Mouse (Mus musculus) midbrain, embryonic 11.5 days (tissue): ENCODE data around the gene Rnf169. TPM values are rescaled to one million over a fixed set of nuclear protein-coding genes. Genes with fewer than 3 reads are reported as not detected.
A peak's percentile ranks its signal among the peaks of the same experiment; 100 is the strongest.

Experiments used
- ATAC-seq: fragments of 200-750 bp; cut with Nextera tagmentation; 2 replicates; pipeline ENCODE4 v1.8.0; 2017; ENCODE audit warnings: moderate TSS enrichment, moderate library complexity; ENCODE audit not compliant: low FRiP score
- DNase-seq: peaks from one replicate; pipeline ENCODE4 v3.0.0; 2015; ENCODE audit warnings: low spot score; ENCODE audit errors: missing footprints
- H3K27ac ChIP-seq: fragments of 300-500 bp; sonication (generic); 2 replicates; pipeline ENCODE4 v1.5.1; 2014; ENCODE audit warnings: low read depth, low read length
- H3K27me3 ChIP-seq: fragments of 300-500 bp; sonication (generic); 2 replicates; pipeline ENCODE4 v1.6.1; 2014; ENCODE audit warnings: mild to moderate bottlenecking, low read length, moderate library complexity, mixed read lengths; ENCODE audit not compliant: control insufficient read depth, insufficient read depth
- H3K36me3 ChIP-seq: fragments of 300-500 bp; sonication (generic); 2 replicates; pipeline ENCODE4 v1.6.1; 2014; ENCODE audit warnings: mild to moderate bottlenecking, low read length, moderate library complexity, mixed read lengths; ENCODE audit not compliant: control insufficient read depth, insufficient read depth
- H3K4me1 ChIP-seq: fragments of 300-500 bp; sonication (generic); 2 replicates; pipeline ENCODE4 v1.6.1; 2014; ENCODE audit warnings: low read length; ENCODE audit not compliant: control insufficient read depth, insufficient read depth
- H3K4me2 ChIP-seq: fragments of 300-500 bp; sonication (generic); 2 replicates; pipeline ENCODE4 v1.6.1; 2014; ENCODE audit warnings: mild to moderate bottlenecking, moderate library complexity
- H3K4me3 ChIP-seq: fragments of 300-500 bp; sonication (generic); 2 replicates; pipeline ENCODE4 v1.5.1; 2014; ENCODE audit warnings: low read depth, low read length
- H3K9ac ChIP-seq: fragments of 300-500 bp; sonication (generic); 2 replicates; pipeline ENCODE4 v1.6.1; 2014; ENCODE audit warnings: low read length
- H3K9me3 ChIP-seq: fragments of 300-500 bp; sonication (generic); 2 replicates; pipeline ENCODE4 v1.6.1; 2016; ENCODE audit warnings: low read length; ENCODE audit not compliant: control insufficient read depth
- WGBS: fragments of 180-500 bp; shearing (Covaris S2); extraction: QIAGEN DNeasy Blood & Tissue Kit; methylation state at CpG from one replicate; pipeline ENCODE4 v1.1.7; 2014; 5-methylcytosine and 5-hydroxymethylcytosine counted together
- polyA plus RNA-seq: library from polyadenylated mRNA; unstranded; fragments of >200 nt; fragmentation: Nextera tagmentation; extraction: Ambion mirVana; gene quantifications from 2 replicates; pipeline ENCODE4 v1.2.1, GENCODE M21; 2014

Gene Rnf169
- polyA plus RNA-seq, 1 experiment from 2014 or later: 6.5 TPM

DNA sequence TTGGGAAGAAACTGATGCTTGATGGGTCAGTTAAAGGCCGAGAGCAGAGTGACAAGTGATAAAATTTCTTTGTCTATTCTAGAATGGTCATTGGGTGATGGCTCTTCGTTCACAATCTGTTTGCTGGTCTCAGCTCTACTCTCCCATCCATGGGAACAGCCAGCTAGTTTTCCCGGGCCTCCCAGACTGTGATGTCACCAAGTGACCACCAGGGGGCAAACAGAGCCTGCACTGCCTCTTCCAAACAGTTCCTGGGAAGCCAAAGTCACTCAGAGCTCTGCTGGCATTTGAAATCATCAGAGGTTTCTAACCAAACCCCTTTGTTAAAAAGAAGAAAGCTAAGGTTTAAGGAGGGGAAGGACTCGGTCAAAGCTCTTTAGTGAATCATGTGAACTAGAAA, 8.5 kb upstream of the Rnf169 start:
- no peak overlapping the region for H3K4me3 ChIP-seq
- H3K4me2 ChIP-seq: no peak overlapping the region
- no peaks in the 10 kb centered on the region for H3K9me3 ChIP-seq
- H3K27ac ChIP-seq: no peak overlapping the region
- whole genome bisulfite sequencing: 5% methylated on average over 4 of the region's 4 CpGs
- no peaks in the 10 kb centered on the region for H3K36me3 ChIP-seq
- ATAC-seq (peak; percentile 68), DNase-seq (peak; percentile 97)
- H3K27me3 ChIP-seq: no peaks in the 10 kb centered on the region
- H3K9ac ChIP-seq: no peak overlapping the region
- H3K4me1 ChIP-seq: no peaks in the 10 kb centered on the region

DNA sequence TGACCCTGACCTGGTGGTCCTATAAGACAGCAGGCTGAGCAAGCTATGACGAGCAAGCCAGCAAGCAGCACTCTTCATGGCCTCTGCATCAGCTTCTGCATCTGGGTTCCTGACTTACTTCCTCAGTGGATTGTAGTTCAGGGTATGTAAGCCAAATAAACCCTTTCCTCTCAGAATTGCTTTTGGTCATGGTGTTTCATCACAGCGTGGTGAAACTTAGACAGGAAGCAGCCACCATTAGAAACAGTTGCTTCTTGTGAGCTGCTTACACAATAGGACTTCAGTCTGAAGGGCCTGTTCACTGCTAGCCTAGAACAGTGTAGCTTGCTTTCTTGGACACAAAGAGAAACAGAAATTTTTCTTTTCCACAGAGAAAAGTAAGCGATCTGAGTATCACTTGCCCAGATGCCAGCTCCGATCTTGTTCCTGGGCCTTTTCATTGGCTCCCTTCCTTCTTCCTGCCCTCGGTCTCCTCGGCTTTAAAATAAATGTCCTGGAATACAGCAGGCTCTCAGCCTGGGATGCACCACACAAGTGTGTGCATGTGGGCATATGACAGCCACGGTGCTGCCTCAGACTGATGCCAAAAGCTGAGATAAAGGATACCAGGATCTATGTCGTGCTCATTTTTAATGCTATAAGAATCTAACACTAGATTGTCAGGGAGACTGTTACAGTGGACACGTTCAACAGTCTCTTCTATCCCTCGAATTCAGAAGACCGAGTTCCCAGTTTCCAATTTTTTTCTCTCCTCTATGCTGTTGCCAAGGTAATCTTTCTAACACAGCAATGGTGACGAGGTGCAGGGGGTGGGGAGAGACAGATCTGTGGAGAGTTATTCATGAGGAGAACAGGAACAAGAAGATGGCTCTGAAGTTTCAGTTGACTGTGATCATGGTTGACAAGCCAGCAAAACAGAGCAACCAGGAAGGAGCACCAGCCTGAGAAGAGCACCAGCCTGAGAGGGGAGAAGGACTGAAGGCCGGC, 2.3 kb upstream of the Rnf169 start:
- Histone ChIP-seq H3K4me3 (no peak overlapping the region), H3K36me3 (no peaks in the 10 kb centered on the region), H3K4me2 (no peak overlapping the region), H3K27ac (no peak overlapping the region), H3K9me3 (no peaks in the 10 kb centered on the region), H3K27me3 (no peaks in the 10 kb centered on the region), H3K9ac (no peak overlapping the region), H3K4me1 (peaks cover 6% of the 10 kb centered on the region; the same call in 1 of the 2 replicates)
- DNase-seq (peak; percentile 71), ATAC-seq (no peak)
- WGBS: 84% methylated on average over 13 of the region's 13 CpGs

- Histone ChIP-seq H3K27ac (no peak overlapping the region), H3K9ac (no peak overlapping the region), H3K9me3 (no peaks in the 10 kb centered on the region), H3K36me3 (no peaks in the 10 kb centered on the region), H3K4me2 (no peak overlapping the region), H3K4me1 (peaks cover 6% of the 10 kb centered on the region; the same call in 1 of the 2 replicates), H3K4me3 (no peak overlapping the region), H3K27me3 (no peaks in the 10 kb centered on the region)
- WGBS: 12% methylated on average over 2 of the region's 2 CpGs
- ATAC-seq (no peak), DNase-seq (peak; percentile 84)
Measured at GRCm38 (mm10) chr7:99981311-99981710, 1.1 kb upstream of the Rnf169 start.

DNA sequence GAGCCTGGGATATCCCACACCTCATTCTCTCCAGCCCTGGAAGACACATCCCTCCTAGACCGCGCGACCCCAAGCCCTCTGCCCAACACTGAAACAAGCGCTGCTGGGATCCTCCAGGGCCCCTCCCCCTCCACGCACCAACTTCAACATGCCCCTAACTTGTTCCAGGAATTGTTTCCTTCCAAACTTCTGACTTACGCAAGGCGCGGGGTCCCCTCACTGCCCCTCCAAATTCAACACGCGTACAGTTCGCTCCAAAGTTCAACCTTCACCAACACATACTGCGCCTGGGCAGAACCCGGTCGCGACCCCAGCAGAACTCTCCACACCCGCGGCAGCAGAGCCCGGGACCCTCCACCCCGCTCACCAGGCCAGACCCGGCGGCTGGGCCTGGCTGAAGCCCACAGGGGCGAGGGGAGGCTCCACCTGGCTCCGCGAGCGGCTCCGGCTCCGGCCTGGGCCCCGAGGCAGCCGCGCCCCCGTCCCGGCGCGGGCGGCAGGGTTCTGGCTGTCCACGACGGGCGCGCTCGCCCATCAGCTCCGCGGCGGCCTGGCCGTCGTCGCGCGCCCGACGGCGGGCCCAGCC, 609 bp downstream of the Rnf169 start:
- DNase-seq: peak; percentile 96
- Histone ChIP-seq H3K4me3 (peak overlapping the region; percentile 91), H3K4me2 (peak overlapping the region; percentile 60), H3K27me3 (no peaks in the 10 kb centered on the region), H3K4me1 (peaks cover 9% of the 10 kb centered on the region; the same call in 1 of the 2 replicates), H3K27ac (peak overlapping the region; percentile 95), H3K9me3 (no peaks in the 10 kb centered on the region), H3K36me3 (no peaks in the 10 kb centered on the region), H3K9ac (peak overlapping the region; percentile 96)
- under 1% methylated on average over 51 of the region's 51 CpGs for WGBS
- peak; percentile 81 for ATAC-seq

DNA sequence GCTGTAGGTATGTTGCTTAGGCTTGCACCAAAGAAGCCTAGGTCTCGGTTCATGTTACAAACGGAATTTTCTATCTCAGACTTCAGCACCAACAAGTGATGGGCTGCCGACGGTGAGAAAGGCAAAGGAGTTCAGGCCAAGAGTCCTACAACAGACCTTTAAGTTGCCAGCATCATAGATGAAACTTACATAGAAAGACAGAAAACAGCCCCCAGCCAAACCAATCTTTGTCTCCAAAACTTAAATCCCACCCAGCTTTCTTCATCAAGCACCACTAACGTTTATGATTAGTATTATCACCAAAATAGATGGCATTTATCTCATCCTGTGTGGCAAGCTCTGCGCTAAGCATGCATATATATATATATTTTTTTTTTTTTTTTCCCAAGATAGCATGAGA, 1.2 kb downstream of the Rnf169 start:
- Histone ChIP-seq H3K36me3 (no peaks in the 10 kb centered on the region), H3K4me2 (peak overlapping the region; percentile 60), H3K9me3 (no peaks in the 10 kb centered on the region), H3K9ac (peak overlapping the region; percentile 96), H3K27ac (no peak overlapping the region), H3K4me3 (peak overlapping the region; percentile 91), H3K4me1 (peaks cover 12% of the 10 kb centered on the region), H3K27me3 (no peaks in the 10 kb centered on the region)
- ATAC-seq: no peak
- peak; percentile 91 for DNase-seq
- WGBS: 12% methylated on average over 6 of the region's 6 CpGs

DNA sequence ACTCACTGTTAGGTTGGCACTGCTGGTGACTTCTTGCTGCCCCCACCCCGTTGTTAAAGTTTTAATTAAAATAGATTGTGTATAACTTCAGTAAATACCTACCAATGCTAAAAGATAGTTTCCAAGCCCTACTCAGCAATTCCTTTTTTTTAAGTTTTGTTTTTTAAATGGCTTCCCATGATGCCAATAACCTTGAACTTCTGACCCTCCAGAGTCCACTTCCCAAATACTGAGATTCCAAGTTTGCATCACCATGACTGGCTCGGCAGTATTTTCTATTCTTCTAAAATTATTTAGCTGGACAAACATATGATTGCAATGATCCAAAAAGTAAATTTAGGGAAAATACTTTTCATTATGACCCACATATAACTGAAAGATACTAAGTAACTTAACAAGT, 2.2 kb downstream of the Rnf169 start:
- WGBS: 92% methylated on average over 2 of the region's 2 CpGs
- no peaks in the 10 kb centered on the region for H3K27me3 ChIP-seq
- DNase-seq (no peak), ATAC-seq (no peak)
- peaks cover 15% of the 10 kb centered on the region for H3K4me1 ChIP-seq
- H3K4me3 ChIP-seq: no peak overlapping the region
- H3K36me3 ChIP-seq: no peaks in the 10 kb centered on the region
- no peaks in the 10 kb centered on the region for H3K9me3 ChIP-seq
- H3K4me2 ChIP-seq: no peak overlapping the region
- no peak overlapping the region for H3K27ac ChIP-seq
- no peak overlapping the region for H3K9ac ChIP-seq

DNA sequence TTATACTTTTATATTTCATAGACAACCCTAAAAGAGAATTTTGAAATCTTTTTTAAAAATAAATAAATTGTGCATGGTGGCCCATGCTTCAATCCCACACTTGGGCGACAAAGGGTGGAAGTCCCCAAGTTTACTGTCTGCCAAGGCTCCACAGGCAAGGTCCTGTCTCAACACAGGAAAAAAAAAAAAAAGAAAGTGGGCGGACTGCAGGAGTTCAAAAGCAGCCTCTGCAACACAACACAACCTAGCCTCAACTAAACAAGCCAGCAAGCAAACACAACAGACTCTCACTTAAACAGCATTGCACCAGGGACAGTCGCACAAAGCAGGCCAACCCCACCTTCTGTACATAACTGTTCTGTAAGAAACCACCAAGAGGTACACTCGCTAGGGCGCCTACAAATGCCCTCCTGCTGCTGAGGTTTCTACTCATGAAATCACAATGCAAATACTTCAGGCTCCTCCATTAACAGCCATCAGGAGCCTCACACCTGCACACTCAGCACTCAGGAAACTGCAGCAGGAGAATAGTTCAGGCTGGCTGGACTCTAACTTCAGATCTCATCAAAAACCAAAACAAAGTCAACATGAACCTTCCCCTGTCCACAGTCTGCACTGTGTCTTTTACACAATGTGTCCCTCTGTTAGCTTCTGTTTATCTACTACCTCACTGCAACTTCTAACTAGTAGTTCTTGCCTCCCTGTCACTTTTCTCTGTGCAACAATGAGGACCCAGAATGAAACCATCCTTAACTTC, 4.3 kb downstream of the Rnf169 start:
- DNase-seq: peak; percentile 26
- Histone ChIP-seq H3K36me3 (no peaks in the 10 kb centered on the region), H3K4me3 (no peak overlapping the region), H3K4me2 (no peak overlapping the region), H3K4me1 (peaks cover 17% of the 10 kb centered on the region), H3K27me3 (no peaks in the 10 kb centered on the region), H3K9ac (no peak overlapping the region), H3K9me3 (no peaks in the 10 kb centered on the region), H3K27ac (no peak overlapping the region)
- WGBS: 90% methylated on average over 5 of the region's 5 CpGs
- no peak for ATAC-seq

DNA sequence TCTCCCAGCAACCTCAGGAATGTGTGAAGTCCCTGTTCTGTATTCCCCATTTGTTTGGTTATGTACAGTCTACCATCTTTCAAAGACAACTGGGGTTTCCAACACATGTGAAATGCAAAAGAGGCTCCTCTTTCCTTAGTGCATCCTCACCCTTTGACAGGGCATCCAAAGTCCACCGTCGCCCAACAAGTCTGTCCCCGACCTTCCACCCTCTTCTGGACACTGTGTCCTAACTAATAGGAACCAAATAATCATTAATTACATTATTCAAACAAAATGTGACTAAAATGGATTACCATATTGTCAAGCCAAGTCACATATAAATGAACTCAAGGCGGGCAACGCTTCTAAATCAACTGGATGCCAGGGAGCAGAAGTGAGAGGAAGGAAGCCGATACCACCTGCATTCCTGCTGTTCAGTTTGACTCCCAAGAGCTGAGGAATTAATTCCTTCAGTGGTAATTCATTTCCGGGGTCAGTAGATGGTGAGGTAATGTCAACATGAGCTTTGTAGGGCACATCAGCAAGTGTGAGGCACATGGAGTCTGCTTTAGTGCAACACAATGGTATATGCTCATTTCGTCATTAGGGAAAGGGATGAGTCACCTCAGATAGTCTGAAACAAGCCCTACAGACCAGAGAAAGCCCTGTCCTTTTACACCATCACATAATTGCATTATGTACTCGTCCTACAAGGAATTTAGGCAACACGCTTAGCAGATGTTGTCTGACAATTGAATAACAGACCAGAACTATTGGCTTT, 5.9 kb downstream of the Rnf169 start:
- DNase-seq: peak; percentile 85
- Histone ChIP-seq H3K9me3 (no peaks in the 10 kb centered on the region), H3K9ac (no peak overlapping the region), H3K4me2 (no peak overlapping the region), H3K27me3 (no peaks in the 10 kb centered on the region), H3K27ac (no peak overlapping the region), H3K4me1 (peaks cover 17% of the 10 kb centered on the region), H3K4me3 (no peak overlapping the region), H3K36me3 (no peaks in the 10 kb centered on the region)
- 76% methylated on average over 10 of the region's 10 CpGs for WGBS
- no peak for ATAC-seq
